Mouse (Mus musculus) embryonic facial prominence, embryonic 15.5 days (tissue): ENCODE measurements around the gene Btbd3. TPM values are rescaled to one million over a fixed set of nuclear protein-coding genes. Genes with fewer than 3 reads are reported as not detected.

ENCODE experiments used
- ATAC-seq: fragments of 200-750 bp; cut with Nextera tagmentation; 2 replicates; pipeline ENCODE4 v1.8.0; 2017; ENCODE audit warnings: low read depth, moderate TSS enrichment; ENCODE audit not compliant: insufficient number of reproducible peaks, low FRiP score, low TSS enrichment
- H3K27ac ChIP-seq: fragments of 300-500 bp; sonication (generic); replicated peaks from 2 replicates; pipeline ENCODE4 v1.5.1; 2015; ENCODE audit warnings: mild to moderate bottlenecking, inconsistent platforms
- H3K27me3 ChIP-seq: fragments of 300-500 bp; sonication (generic); 2 replicates; pipeline ENCODE4 v1.6.1; 2015; ENCODE audit warnings: inconsistent platforms
- H3K36me3 ChIP-seq: fragments of 300-500 bp; sonication (generic); 2 replicates; pipeline ENCODE4 v1.6.1; 2015; ENCODE audit warnings: mild to moderate bottlenecking, inconsistent platforms
- H3K4me1 ChIP-seq: fragments of 300-500 bp; sonication (generic); 2 replicates; pipeline ENCODE4 v1.6.1; 2015; ENCODE audit warnings: inconsistent platforms
- H3K4me2 ChIP-seq: fragments of 300-500 bp; sonication (generic); replicated peaks from 2 replicates; pipeline ENCODE4 v1.6.1; 2015; ENCODE audit warnings: mild to moderate bottlenecking, inconsistent platforms
- H3K4me3 ChIP-seq: fragments of 300-500 bp; sonication (generic); replicated peaks from 2 replicates; pipeline ENCODE4 v1.5.1; 2015; ENCODE audit warnings: mild to moderate bottlenecking, inconsistent platforms
- H3K9ac ChIP-seq: fragments of 300-500 bp; sonication (generic); 2 replicates; pipeline ENCODE4 v1.6.1; 2015; ENCODE audit warnings: inconsistent platforms
- H3K9me3 ChIP-seq: fragments of 300-500 bp; sonication (generic); replicated peaks from 2 replicates; pipeline ENCODE4 v1.6.1; 2016; ENCODE audit warnings: inconsistent platforms
- WGBS: fragments of 180-500 bp; shearing (Covaris S2); methylation state at CpG from one replicate; pipeline ENCODE4 v1.1.7; 2015; 5-methylcytosine and 5-hydroxymethylcytosine counted together
- polyA plus RNA-seq: library from polyadenylated mRNA; unstranded; fragments of >200 nt; fragmentation: Nextera tagmentation; extraction: Ambion mirVana; gene quantifications from 2 replicates; pipeline ENCODE4 v1.2.1, GENCODE M21; 2015

Gene Btbd3
- polyA plus RNA-seq, result 22.7 and 24.3 TPM in 2 replicates

DNA sequence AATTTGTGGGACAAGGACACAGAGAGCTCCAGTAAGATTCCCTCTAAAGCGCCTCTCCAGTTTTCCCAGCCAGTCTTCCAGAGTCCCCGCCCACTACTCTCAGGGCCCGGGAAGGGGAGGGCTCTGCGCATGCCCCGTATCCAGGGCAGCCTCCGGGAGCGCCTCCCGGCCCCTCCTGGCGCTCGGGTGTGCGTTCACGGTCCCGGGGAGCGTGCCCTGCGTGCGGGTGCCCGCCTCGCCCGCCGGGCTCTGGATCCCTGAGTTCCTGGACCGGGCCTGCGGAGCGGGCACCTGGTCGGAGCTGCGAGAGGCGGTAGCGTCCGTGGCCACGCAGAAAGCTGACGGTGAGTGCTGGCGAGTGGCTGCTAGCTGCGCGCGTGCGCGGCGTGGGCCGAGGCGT, at the start of gene Btbd3:
Btbd3 (plus strand) TSS at position 155 of the 400 bp plus-strand sequence.
- no peaks in the 10 kb centered on the region for H3K27me3 ChIP-seq
- peak; percentile 99 for ATAC-seq
- no peaks in the 10 kb centered on the region for H3K9me3 ChIP-seq
- peak within 1 kb of the TSS; percentile 96 for H3K9ac ChIP-seq
- peak within 1 kb of the TSS; percentile 97 for H3K27ac ChIP-seq
- peak within 1 kb of the TSS; percentile 94 for H3K4me3 ChIP-seq
- WGBS, result under 1% methylated on average over 39 of the region's 39 CpGs
- H3K36me3 ChIP-seq, result no peaks in the 10 kb centered on the region
- H3K4me2 ChIP-seq, result peak within 1 kb of the TSS; percentile 60
- H3K4me1 ChIP-seq, result peaks cover 27% of the 10 kb centered on the region

DNA sequence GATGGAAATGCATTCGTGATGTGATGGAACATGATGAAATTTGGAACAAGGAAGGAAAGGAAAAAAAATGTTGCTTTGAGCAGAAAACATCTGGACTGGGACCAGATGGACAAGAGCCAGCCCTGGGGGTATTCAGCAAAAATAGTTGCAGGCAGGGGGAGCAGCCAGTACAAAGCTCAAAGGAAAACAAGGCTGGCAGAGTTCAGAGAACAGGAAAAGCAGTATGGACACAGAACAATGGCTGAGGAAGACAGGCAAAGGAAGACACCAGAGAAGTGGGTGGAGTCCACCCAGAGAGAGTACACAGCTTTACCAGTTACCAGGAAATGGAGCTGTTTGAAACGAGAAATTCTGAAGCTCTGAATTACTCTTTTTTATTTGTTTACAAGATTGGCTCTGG, 40.8 kb upstream of the Btbd3 start:
- 26% methylated on average over 2 of the region's 2 CpGs for WGBS
- no peak for ATAC-seq
- H3K27ac ChIP-seq, result 0 out of 2 replicates have a peak overlapping the region, but pooled peaks have one; percentile 13

DNA sequence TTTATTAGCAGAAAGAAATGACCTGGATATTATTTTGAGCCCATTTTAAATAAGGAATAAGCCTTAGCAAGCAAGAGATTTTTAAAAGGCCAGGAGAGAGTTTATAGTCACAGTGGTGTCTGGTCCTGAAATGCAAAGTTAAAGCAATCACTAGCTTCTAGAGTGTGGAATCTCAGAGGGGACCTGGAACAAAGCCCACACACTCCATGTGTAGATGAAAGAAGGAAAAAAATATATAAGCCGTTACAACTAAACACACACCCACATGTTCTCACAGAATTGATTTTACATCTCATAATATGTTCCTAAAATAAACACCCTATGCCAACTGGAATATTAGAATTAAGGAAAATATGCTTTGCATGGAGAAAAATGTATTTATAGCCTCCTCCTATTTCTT, 36.1 kb upstream of the Btbd3 start:
- ATAC-seq, result no peak
- WGBS, result 29% methylated on average over 1 of the region's 1 CpGs

More for the DNA sequence above, 40.8 kb upstream of the Btbd3 start:
- Histone ChIP-seq H3K36me3 (no peaks in the 10 kb centered on the region), H3K9ac (no peak overlapping the region), H3K4me2 (no peak overlapping the region), H3K27me3 (no peaks in the 10 kb centered on the region), H3K9me3 (no peaks in the 10 kb centered on the region), H3K4me3 (no peak overlapping the region), H3K4me1 (peaks cover 7% of the 10 kb centered on the region; the same call in 1 of the 2 replicates)

DNA sequence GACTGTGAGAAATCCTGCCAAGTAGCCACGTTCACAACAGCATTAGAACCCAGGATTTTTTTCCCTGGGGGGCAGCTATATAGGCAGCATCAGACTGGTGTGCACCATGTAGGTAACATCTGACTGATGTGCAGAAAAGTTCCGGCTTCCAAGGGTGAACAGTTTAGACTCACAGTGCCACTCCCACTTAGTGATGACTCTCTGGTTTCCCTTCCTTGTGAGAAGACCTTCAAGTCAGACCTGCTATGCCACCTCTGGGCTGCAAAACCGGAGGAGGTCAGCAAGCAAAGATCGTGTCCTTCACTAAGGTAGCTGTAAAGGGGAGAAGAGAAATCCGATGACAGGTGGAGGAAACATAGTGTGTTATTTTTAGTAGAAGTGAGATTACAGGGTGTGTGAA, 24.1 kb upstream of the Btbd3 start:
- Histone ChIP-seq H3K4me3 (no peak overlapping the region), H3K27ac (no peak overlapping the region), H3K36me3 (no peaks in the 10 kb centered on the region), H3K9ac (no peak overlapping the region), H3K27me3 (no peaks in the 10 kb centered on the region), H3K9me3 (no peaks in the 10 kb centered on the region), H3K4me1 (no peaks in the 10 kb centered on the region), H3K4me2 (no peak overlapping the region)
- 61% methylated on average over 5 of the region's 5 CpGs for WGBS
- no peak for ATAC-seq

More for the DNA sequence above, 36.1 kb upstream of the Btbd3 start:
- Histone ChIP-seq H3K4me1 (peaks cover 19% of the 10 kb centered on the region; the same call in 1 of the 2 replicates), H3K36me3 (no peaks in the 10 kb centered on the region), H3K27me3 (no peaks in the 10 kb centered on the region), H3K9me3 (no peaks in the 10 kb centered on the region), H3K9ac (no peak overlapping the region), H3K27ac (no peak overlapping the region), H3K4me3 (no peak overlapping the region), H3K4me2 (no peak overlapping the region)

DNA sequence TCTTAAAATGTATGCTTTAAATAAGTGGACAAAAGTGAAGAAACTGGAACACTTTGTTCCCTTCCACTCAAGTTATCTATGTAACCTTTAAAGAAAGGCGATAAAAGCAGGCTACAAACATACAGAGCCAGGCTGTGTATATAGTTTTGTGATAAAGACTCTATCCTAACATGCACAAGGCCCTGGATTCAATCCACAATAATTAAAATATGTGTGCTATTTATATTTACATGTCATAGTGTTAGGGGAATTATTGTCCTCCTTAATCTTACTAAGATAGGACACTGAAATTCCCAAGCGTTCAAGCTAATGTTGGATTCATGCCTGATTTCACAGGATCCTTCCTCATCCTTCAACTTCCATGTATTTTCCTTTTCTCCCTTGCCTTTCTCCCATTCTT, 20.2 kb upstream of the Btbd3 start:
- no peak for ATAC-seq
- 95% methylated on average over 2 of the region's 2 CpGs for WGBS
- H3K4me1 ChIP-seq, result no peaks in the 10 kb centered on the region

DNA sequence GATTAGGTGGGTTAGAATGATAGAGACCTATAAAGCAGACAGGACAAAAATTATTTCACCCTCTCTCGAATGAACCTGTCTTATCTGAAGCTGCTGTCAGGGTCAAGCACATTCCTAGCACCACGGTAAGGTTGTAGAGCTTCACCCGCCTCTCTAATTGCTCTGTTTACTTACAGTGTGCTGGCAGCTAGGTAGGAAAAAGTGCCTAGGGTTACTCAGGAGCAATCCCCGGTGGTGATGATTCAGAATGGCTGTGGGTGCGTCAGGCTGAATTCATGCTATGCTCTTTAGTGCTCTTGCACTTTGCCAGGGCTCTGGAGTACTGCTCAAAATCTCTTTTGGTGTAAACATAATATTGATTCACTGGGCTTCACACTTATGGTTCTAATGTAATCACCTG, 13.9 kb upstream of the Btbd3 start:
- no peak for ATAC-seq
- Histone ChIP-seq H3K9me3 (no peaks in the 10 kb centered on the region), H3K36me3 (no peaks in the 10 kb centered on the region), H3K4me3 (no peak overlapping the region), H3K27ac (no peak overlapping the region), H3K4me2 (no peak overlapping the region), H3K4me1 (peaks cover 7% of the 10 kb centered on the region; the same call in 1 of the 2 replicates), H3K9ac (no peak overlapping the region), H3K27me3 (no peaks in the 10 kb centered on the region)
- 50% methylated on average over 5 of the region's 5 CpGs for WGBS

More for the DNA sequence above, 20.2 kb upstream of the Btbd3 start:
- Histone ChIP-seq H3K36me3 (no peaks in the 10 kb centered on the region), H3K4me3 (no peak overlapping the region), H3K9ac (no peak overlapping the region), H3K9me3 (no peaks in the 10 kb centered on the region), H3K27ac (no peak overlapping the region), H3K27me3 (no peaks in the 10 kb centered on the region), H3K4me2 (no peak overlapping the region)

DNA sequence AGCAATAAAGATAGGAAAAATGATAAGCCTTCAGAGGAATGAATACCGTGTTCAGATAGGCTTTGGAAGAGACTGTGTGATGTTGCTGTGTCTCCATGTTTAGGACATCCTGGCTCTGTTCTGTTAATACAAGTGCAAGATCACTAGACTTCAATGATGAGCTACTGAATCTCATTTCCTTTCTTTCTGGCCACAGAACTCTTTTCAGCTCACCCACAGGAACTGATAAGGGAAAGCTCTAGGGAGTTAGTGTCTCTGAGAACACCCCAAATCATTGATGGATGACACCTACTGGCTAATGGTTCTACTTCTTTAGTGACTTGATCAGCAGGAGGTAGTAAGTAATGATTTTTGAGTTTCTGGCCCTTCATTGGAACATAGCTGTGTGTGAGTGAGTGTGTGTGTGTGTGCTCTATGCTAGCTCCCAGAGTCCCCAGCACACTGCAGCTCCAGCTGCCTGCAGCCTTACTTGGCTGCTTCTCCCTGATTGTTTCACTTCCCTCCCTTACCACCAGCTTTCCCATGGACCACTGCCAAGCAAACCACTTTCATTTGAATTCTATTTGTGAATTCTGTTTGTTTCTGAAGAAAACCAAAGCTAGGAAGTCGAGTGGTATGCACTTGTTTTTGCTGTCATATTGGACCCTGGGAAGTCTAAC, 10.6 kb upstream of the Btbd3 start:
- H3K4me2 ChIP-seq, result no peak overlapping the region
- ATAC-seq, result no peak

DNA sequence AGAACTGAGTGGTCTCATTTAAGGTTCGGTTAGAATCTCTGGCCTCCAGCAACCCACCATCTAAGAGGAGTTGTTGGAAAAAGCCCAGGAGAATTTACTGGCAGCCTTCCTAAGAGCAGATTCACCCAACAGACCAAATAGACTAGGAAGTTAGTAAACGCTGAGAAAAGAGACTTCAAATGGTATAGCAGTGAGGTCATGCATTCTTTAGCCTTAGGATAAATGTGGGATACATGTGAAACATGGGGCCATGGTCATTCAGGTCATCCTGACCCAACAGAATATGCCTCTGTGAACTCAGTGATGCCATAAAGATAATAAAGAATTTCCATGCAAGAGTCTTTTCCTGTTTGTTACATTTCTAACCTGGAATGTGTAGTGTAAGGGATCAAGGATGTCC, 8.4 kb upstream of the Btbd3 start:
- ATAC-seq, result no peak
- 43% methylated on average over 2 of the region's 2 CpGs for WGBS
- Histone ChIP-seq H3K9ac (no peak overlapping the region), H3K4me3 (no peak overlapping the region), H3K9me3 (no peaks in the 10 kb centered on the region), H3K4me1 (peaks cover 7% of the 10 kb centered on the region; the same call in 1 of the 2 replicates), H3K36me3 (no peaks in the 10 kb centered on the region), H3K27ac (no peak overlapping the region), H3K27me3 (no peaks in the 10 kb centered on the region), H3K4me2 (no peak overlapping the region)

More for the DNA sequence above, 10.6 kb upstream of the Btbd3 start:
- 45% methylated on average over 2 of the region's 2 CpGs for WGBS
- no peaks in the 10 kb centered on the region for H3K36me3 ChIP-seq
- no peak overlapping the region for H3K4me3 ChIP-seq
- H3K9me3 ChIP-seq, result no peaks in the 10 kb centered on the region
- peaks cover 7% of the 10 kb centered on the region; the same call in 1 of the 2 replicates for H3K4me1 ChIP-seq
- H3K27ac ChIP-seq, result 0 out of 2 replicates have a peak overlapping the region, but pooled peaks have one; percentile 17
- H3K27me3 ChIP-seq, result no peaks in the 10 kb centered on the region
- no peak overlapping the region for H3K9ac ChIP-seq

DNA sequence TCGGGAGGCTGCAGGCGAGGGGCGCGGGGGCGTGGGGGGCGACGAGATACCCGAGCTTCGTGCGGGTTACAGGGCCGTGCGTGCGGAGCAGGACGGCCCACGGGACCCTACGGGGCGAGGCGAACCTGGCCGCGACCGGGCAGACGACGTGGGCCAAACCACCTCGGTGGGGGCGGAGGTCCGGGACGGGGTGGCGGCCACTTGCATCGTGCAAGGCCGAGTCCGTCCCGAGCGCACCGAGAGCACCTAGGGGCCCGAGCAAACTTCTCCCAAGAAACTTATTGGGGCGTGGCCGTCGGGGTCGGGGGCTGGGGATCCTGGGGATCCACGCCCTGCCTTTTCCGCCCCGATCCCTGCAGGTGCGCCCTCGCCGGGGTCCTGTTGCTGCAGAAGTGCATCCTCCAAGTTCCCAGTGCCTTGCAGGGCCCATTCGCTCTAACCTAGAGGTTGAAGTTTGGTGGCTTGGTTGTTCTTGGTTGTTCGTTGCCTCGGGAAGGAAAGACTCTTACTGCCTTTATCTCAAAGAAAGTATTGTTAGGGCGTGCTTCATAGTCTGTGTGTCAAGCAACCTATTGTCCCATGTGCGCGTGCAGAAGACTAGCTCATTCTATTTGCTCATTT, 596 bp downstream of the Btbd3 start:
- Histone ChIP-seq H3K27me3 (no peaks in the 10 kb centered on the region), H3K9me3 (no peaks in the 10 kb centered on the region), H3K4me1 (peaks cover 27% of the 10 kb centered on the region), H3K4me3 (peak overlapping the region; percentile 94), H3K27ac (peak overlapping the region; percentile 97), H3K4me2 (peak overlapping the region; percentile 60), H3K9ac (peak overlapping the region; percentile 96), H3K36me3 (no peaks in the 10 kb centered on the region)
- peak; percentile 60; the same call in 1 of the 2 replicates for ATAC-seq
- under 1% methylated on average over 51 of the region's 51 CpGs for WGBS

DNA sequence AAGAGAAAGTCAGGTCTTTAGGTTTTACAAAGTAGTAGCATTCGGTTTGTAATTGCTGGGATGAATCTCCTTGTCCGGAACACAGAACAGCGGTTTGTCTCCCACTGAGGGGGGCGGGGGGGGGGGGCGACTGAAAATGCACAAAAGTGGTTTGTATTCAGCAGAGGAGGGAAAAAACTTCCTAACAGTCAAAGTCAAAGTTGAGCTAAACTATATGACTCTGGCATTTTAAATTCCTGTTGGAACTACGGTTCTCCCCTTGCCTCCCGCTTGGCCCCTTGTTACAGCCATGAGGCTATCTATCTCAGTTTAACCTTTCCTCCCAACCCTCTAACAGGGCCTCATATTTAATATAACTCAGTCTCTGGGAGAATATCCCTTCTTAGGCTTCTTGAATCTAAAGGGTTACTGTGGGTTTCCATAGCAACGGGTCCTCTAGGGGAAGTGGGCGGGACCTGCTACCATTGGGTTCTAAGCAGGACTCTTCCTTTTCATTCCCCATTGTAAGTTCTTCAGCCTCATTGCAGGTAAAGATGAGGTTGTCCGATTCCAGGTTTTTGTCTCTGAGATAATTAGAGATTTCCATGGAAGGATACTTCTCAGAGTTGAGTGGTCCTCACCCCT, 1.4 kb downstream of the Btbd3 start:
- Histone ChIP-seq H3K27me3 (no peaks in the 10 kb centered on the region), H3K27ac (peak overlapping the region; percentile 97; the same call in 1 of the 2 replicates), H3K4me3 (peak overlapping the region; percentile 94), H3K4me2 (peak overlapping the region; percentile 60), H3K9ac (peak overlapping the region; percentile 96; the same call in 1 of the 2 replicates), H3K4me1 (peaks cover 27% of the 10 kb centered on the region), H3K36me3 (no peaks in the 10 kb centered on the region), H3K9me3 (no peaks in the 10 kb centered on the region)
- ATAC-seq, result no peak
- WGBS, result 2% methylated on average over 10 of the region's 10 CpGs

DNA sequence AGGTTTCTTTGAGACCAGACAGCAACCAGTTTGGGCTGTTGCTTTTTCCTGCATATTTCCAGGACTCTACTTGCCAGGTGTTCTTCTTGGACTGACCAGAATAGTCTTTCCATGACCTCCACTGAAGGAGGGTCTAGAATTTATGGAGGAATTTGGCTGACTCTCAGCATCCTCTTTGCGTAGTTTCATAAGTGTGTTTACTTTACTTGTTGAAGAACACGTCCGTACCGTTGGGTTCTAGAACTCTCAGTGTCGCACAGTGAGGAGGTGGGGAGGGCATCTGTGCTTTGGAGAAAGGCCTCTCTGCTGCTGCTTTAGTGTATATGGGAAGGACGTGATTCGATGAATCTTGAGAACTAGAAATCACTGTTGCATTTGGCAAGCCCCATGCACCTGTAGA, 4.8 kb downstream of the Btbd3 start:
- H3K4me2 ChIP-seq, result no peak overlapping the region
- no peaks in the 10 kb centered on the region for H3K36me3 ChIP-seq
- no peaks in the 10 kb centered on the region for H3K9me3 ChIP-seq
- H3K27ac ChIP-seq, result no peak overlapping the region
- no peak overlapping the region for H3K9ac ChIP-seq
- ATAC-seq, result no peak
- H3K4me1 ChIP-seq, result peaks cover 29% of the 10 kb centered on the region
- WGBS, result 85% methylated on average over 7 of the region's 7 CpGs
- no peak overlapping the region for H3K4me3 ChIP-seq
- no peaks in the 10 kb centered on the region for H3K27me3 ChIP-seq
